Mouse (Mus musculus): ENCODE data around the gene Cyba.

Cyba gene

DNA sequence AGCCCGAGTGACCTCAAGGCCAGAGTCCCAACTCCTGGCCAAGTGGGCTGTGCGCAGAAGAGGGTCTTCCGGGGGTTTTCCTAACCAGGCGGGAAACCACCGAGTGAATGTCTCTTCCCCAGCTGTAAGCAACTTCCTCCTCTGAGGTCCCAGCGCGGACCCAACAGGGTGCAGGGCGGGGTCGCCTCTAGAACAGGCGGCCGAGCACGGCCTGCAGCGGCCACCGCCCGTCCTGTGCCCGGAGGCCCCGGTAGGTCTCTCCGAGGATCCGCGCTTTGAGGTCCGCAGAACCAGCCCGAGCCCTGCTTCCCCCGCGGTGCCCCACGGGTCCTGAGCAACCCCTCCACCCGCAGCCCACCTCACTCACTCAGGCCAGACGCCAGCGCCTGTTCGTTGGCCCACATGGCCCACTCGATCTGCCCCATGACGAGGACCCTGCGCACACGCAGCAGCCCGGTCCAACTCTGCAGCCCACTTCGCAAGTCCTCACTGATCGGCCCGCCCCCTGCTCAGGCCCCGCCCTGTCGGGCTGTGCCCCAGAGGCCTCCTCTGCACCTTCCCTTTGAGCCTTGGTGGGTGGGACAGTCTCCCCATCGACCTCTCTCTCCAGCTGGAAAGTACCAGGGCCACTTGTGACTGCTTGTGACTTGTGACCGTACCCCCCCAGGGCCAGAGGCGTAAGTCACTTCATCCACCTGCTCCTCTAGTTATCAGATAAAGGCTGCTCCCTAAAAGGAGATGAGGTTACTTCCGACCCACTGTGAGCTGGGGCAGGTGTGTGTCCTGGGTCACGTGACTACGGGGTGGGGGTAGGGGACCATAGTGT lies at the start of gene Cyba:
TSS of gene Cyba (minus strand) at position 488 of the 826 bp plus-strand sequence.
- no peak for TF ChIP-seq POU5F1 (IDR thresholded peaks at IDR 0.05; ENCODE audit: borderline replicate concordance, low read length)
- no peak for TF ChIP-seq CTCF (conservative IDR thresholded peaks at IDR 0.05; ENCODE audit: low read length)
- no peak for TF ChIP-seq NANOG (IDR thresholded peaks at IDR 0.05; ENCODE audit: borderline replicate concordance, low read length)

DNA sequence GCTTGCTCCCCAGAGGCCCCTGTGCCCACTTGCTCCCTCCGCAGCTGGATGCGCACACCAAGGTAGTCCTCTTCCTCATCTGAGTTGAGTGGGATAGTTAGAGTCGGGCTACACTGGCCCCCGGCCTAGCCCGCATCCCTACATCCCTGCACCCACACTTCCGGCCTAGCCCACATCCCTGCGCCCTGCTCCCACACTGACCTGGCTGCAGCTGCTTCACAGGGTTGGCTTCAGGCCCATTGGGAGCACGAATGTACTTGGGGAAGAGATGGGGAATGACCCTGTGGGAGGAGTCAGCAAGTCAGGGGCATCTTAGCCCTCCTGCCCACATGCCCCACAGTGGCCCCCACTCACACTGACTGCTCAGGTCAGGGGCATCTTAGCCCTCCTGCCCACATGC lies 49.7 kb upstream of the Cyba start:
- no peak for TF ChIP-seq CTCF (conservative IDR thresholded peaks at IDR 0.05; ENCODE audit: low read length)
- no peak for TF ChIP-seq NANOG (IDR thresholded peaks at IDR 0.05; ENCODE audit: borderline replicate concordance, low read length)
- no peak for TF ChIP-seq POU5F1 (IDR thresholded peaks at IDR 0.05; ENCODE audit: borderline replicate concordance, low read length)
- Histone ChIP-seq H3K9me3 (ENCODE audit: low read length) (peaks cover 5% of the 10 kb centered on the region; the same call in 1 of the 2 replicates), H3K36me3 (ENCODE audit: insufficient read depth, low read length) (peaks cover 100% of the 10 kb centered on the region), H3K27me3 (ENCODE audit: insufficient read depth, low read length) (no peaks in the 10 kb centered on the region), H3K4me1 (replicated peaks; ENCODE audit: low read depth, low read length) (peaks cover 35% of the 10 kb centered on the region), H3K4me3 (replicated peaks; ENCODE audit: low read length) (no peak overlapping the region)

More for the DNA sequence above, at the start of gene Cyba:
- no peaks in the 10 kb centered on the region for H3K9me3 ChIP-seq (ENCODE audit: low read length)
- peaks cover 47% of the 10 kb centered on the region for H3K36me3 ChIP-seq (ENCODE audit: insufficient read depth, low read length)
- peaks cover 18% of the 10 kb centered on the region; the same call in 1 of the 2 replicates for H3K27me3 ChIP-seq (ENCODE audit: insufficient read depth, low read length)
- H3K4me1 ChIP-seq (replicated peaks; ENCODE audit: low read depth, low read length), result peaks cover 87% of the 10 kb centered on the region
- H3K4me3 ChIP-seq (replicated peaks; ENCODE audit: low read length), result peak within 1 kb of the TSS; percentile 81

DNA sequence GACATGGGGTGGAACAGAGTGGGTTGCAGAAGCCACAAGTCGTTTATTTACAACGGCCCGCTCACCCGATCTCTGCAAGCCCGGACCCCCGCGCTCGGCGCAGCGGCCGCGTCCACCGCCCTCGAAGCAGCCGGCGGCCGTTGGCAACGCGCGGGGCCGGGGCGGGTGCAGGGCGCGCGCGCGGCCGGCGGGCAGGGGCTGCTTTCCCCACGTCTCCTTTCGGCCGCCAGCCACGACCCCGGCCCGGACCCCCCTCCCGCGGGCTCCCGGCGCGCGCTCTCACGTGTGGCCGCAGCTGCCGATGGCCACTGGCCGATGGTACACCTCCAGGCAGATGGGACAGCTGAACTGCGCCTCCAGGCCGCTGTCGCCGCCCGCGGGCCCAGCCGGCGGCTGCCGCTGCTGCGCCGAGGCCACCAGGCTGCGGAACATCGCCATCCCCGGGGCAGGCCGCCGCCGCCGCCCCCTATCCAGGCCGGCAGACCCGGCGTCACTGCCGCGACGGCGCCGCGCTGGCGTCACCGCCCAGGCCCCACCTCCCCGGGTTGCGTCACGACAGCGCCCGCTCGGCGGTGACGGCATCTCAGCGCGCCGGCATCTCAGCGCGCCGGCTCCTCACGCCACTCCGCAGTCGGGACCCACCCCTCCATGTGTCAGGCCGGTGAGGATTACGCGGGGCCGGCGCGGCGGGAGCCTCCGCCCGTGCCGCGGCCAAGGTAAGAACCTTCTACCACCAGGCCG lies 43.0 kb upstream of the Cyba start, which contains the start of the genes Rnf166 and Ctu2:
TSS of gene Rnf166 (minus strand) at position 485 of the 741 bp plus-strand sequence.
TSS of gene Ctu2 (plus strand) at position 564 of the 741 bp plus-strand sequence.
- H3K36me3 ChIP-seq (ENCODE audit: insufficient read depth, low read length), result peaks cover 68% of the 10 kb centered on the region
- no peaks in the 10 kb centered on the region for H3K27me3 ChIP-seq (ENCODE audit: insufficient read depth, low read length)
- TF ChIP-seq NANOG (IDR thresholded peaks at IDR 0.05; ENCODE audit: borderline replicate concordance, low read length) (no peak), POU5F1 (IDR thresholded peaks at IDR 0.05; ENCODE audit: borderline replicate concordance, low read length) (no peak), CTCF (conservative IDR thresholded peaks at IDR 0.05; ENCODE audit: low read length) (no peak)
- peaks cover 40% of the 10 kb centered on the region for H3K4me1 ChIP-seq (replicated peaks; ENCODE audit: low read depth, low read length)
- H3K4me3 ChIP-seq (replicated peaks; ENCODE audit: low read length), result peak within 1 kb of the TSS; percentile 98
- peaks cover 5% of the 10 kb centered on the region; the same call in 1 of the 2 replicates for H3K9me3 ChIP-seq (ENCODE audit: low read length)

DNA sequence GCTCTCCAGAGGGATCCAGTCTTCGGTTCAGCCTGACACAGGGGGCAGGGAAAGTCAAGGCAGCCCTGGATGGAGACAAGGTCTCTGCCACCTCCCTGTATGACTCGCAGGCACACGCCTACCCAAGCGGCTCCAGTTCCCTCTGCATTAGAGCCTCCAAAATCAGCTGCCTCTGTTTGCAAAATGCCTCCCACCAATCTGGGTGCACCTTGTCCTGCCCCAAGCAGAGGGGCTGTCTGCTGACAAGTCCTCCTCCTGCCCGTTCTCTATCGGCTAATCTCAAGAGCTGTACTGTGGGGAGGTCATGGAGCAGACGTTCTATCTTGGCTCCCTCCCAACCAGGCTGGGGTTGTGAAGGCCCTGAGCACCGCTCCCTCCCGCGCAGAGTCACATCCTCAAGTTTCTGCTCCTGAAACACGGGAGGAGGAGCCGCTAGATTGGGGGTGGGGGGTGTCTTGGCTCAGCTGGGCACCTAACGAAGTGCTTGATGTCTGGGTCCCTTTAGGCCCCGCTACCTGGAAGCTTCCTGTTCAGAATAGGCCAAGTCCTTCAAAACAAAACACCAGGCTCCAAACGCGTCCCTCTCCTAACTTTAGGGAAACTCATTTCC lies 42.3 kb upstream of the Cyba start:
- Histone ChIP-seq H3K4me1 (replicated peaks; ENCODE audit: low read depth, low read length) (peaks cover 47% of the 10 kb centered on the region), H3K4me3 (replicated peaks; ENCODE audit: low read length) (peak overlapping the region; percentile 98), H3K27me3 (ENCODE audit: insufficient read depth, low read length) (no peaks in the 10 kb centered on the region), H3K36me3 (ENCODE audit: insufficient read depth, low read length) (peaks cover 61% of the 10 kb centered on the region), H3K9me3 (ENCODE audit: low read length) (peaks cover 5% of the 10 kb centered on the region; the same call in 1 of the 2 replicates)
- TF ChIP-seq CTCF (conservative IDR thresholded peaks at IDR 0.05; ENCODE audit: low read length), result no peak
- no peak for TF ChIP-seq NANOG (IDR thresholded peaks at IDR 0.05; ENCODE audit: borderline replicate concordance, low read length)
- TF ChIP-seq POU5F1 (IDR thresholded peaks at IDR 0.05; ENCODE audit: borderline replicate concordance, low read length), result no peak

GRCm38 (mm10) chr8:122473911-122474421 lies 41.2 kb upstream of the Cyba start:
- TF ChIP-seq NANOG (IDR thresholded peaks at IDR 0.05; ENCODE audit: borderline replicate concordance, low read length) (no peak), CTCF (conservative IDR thresholded peaks at IDR 0.05; ENCODE audit: low read length) (no peak), POU5F1 (IDR thresholded peaks at IDR 0.05; ENCODE audit: borderline replicate concordance, low read length) (no peak)
- Histone ChIP-seq H3K4me1 (replicated peaks; ENCODE audit: low read depth, low read length) (peaks cover 58% of the 10 kb centered on the region), H3K4me3 (replicated peaks; ENCODE audit: low read length) (no peak overlapping the region), H3K9me3 (ENCODE audit: low read length) (no peaks in the 10 kb centered on the region), H3K36me3 (ENCODE audit: insufficient read depth, low read length) (peaks cover 55% of the 10 kb centered on the region), H3K27me3 (ENCODE audit: insufficient read depth, low read length) (no peaks in the 10 kb centered on the region)

- H3K4me1 ChIP-seq (replicated peaks; ENCODE audit: low read depth, low read length), result peaks cover 56% of the 10 kb centered on the region
- peaks cover 63% of the 10 kb centered on the region for H3K36me3 ChIP-seq (ENCODE audit: insufficient read depth, low read length)
- no peak overlapping the region for H3K4me3 ChIP-seq (replicated peaks; ENCODE audit: low read length)
- H3K9me3 ChIP-seq (ENCODE audit: low read length), result no peaks in the 10 kb centered on the region
- no peak for TF ChIP-seq POU5F1 (IDR thresholded peaks at IDR 0.05; ENCODE audit: borderline replicate concordance, low read length)
- TF ChIP-seq NANOG (IDR thresholded peaks at IDR 0.05; ENCODE audit: borderline replicate concordance, low read length), result no peak
- TF ChIP-seq CTCF (conservative IDR thresholded peaks at IDR 0.05; ENCODE audit: low read length), result no peak
- H3K27me3 ChIP-seq (ENCODE audit: insufficient read depth, low read length), result no peaks in the 10 kb centered on the region
Observed at GRCm38 (mm10) chr8:122470691-122471090, 38.0 kb upstream of the Cyba start.

GRCm38 (mm10) chr8:122469965-122470364 lies 37.2 kb upstream of the Cyba start:
- Histone ChIP-seq H3K4me3 (replicated peaks; ENCODE audit: low read length) (no peak overlapping the region), H3K4me1 (replicated peaks; ENCODE audit: low read depth, low read length) (peaks cover 54% of the 10 kb centered on the region), H3K36me3 (ENCODE audit: insufficient read depth, low read length) (peaks cover 65% of the 10 kb centered on the region), H3K9me3 (ENCODE audit: low read length) (no peaks in the 10 kb centered on the region), H3K27me3 (ENCODE audit: insufficient read depth, low read length) (no peaks in the 10 kb centered on the region)
- TF ChIP-seq NANOG (IDR thresholded peaks at IDR 0.05; ENCODE audit: borderline replicate concordance, low read length), result no peak
- TF ChIP-seq CTCF (conservative IDR thresholded peaks at IDR 0.05; ENCODE audit: low read length), result no peak
- no peak for TF ChIP-seq POU5F1 (IDR thresholded peaks at IDR 0.05; ENCODE audit: borderline replicate concordance, low read length)
